Mouse (Mus musculus) myocyte (in vitro differentiated cells): ENCODE results near the gene Nol9. TPM values are rescaled to one million over a fixed set of nuclear protein-coding genes. Genes with fewer than 3 reads are reported as not detected.

Experiments used
- H3K27me3 ChIP-seq: one replicate; pipeline ENCODE4 v1.6.1; 2011; ENCODE audit not compliant: control insufficient read depth, insufficient read depth, insufficient read length
- H3K36me3 ChIP-seq: one replicate; pipeline ENCODE4 v1.6.1; 2011; ENCODE audit not compliant: control insufficient read depth, insufficient read depth
- H3K4me2 ChIP-seq: one replicate; pipeline ENCODE4 v1.6.1; 2011; ENCODE audit warnings: low read depth, control low read depth
- H3K4me3 ChIP-seq: one replicate; pipeline ENCODE4 v1.5.1; 2011; ENCODE audit warnings: mild to moderate bottlenecking, control low read depth, moderate library complexity
- H3K79me2 ChIP-seq: one replicate; pipeline ENCODE4 v1.6.1; 2011; ENCODE audit not compliant: control insufficient read depth, insufficient read depth
- H3ac ChIP-seq: one replicate; pipeline ENCODE4 v1.6.1; 2011; ENCODE audit not compliant: control insufficient read depth, insufficient read length
- CEBPB ChIP-seq: IDR thresholded peaks from 2 replicates; pipeline ENCODE4 v1.6.1; 2011; ENCODE audit warnings: mild to moderate bottlenecking, moderate library complexity; ENCODE audit not compliant: poor library complexity, insufficient read depth, severe bottlenecking
- E2F4 ChIP-seq: IDR thresholded peaks from one replicate; pipeline ENCODE4 v1.6.1; 2011; ENCODE audit warnings: mild to moderate bottlenecking, control low read depth, moderate library complexity; ENCODE audit not compliant: insufficient read depth
- MAX ChIP-seq: IDR thresholded peaks from one replicate; pipeline ENCODE4 v1.6.1; 2011; ENCODE audit warnings: low read depth, mild to moderate bottlenecking, control low read depth
- MYOD1 ChIP-seq, 3 experiments: IDR thresholded peaks; one replicate each; pipeline ENCODE4 v1.6.1; 2011; ENCODE audit warnings: control low read depth in 2 of 3, low read depth in 2 of 3, mild to moderate bottlenecking in 2 of 3, moderate library complexity in 1 of 3; ENCODE audit not compliant: insufficient read length in 2 of 3, control insufficient read depth in 1 of 3
- MYOG ChIP-seq, 3 experiments: IDR thresholded peaks; one replicate each; pipeline ENCODE4 v1.6.1; 2011; ENCODE audit warnings: control low read depth in 2 of 3, low read depth in 2 of 3, mild to moderate bottlenecking in 2 of 3; ENCODE audit not compliant: insufficient read length in 2 of 3, control insufficient read depth in 1 of 3, insufficient read depth in 1 of 3
- POLR2A ChIP-seq: IDR thresholded peaks from one replicate; pipeline ENCODE4 v1.6.1; 2011; ENCODE audit warnings: low read depth, mild to moderate bottlenecking, control low read depth, moderate library complexity; ENCODE audit not compliant: insufficient read length
- POLR2AphosphoS2 ChIP-seq: IDR thresholded peaks from one replicate; pipeline ENCODE4 v1.6.1; 2011; ENCODE audit warnings: low read depth, control low read depth; ENCODE audit not compliant: insufficient read length
- REST ChIP-seq: IDR thresholded peaks from one replicate; pipeline ENCODE4 v1.6.1; 2011; ENCODE audit warnings: mild to moderate bottlenecking, control low read depth, moderate library complexity; ENCODE audit not compliant: insufficient read depth, insufficient read length
- SRF ChIP-seq: IDR thresholded peaks from one replicate; pipeline ENCODE4 v1.6.1; 2011; ENCODE audit warnings: low read depth; ENCODE audit not compliant: control insufficient read depth, insufficient read length
- TCF12 ChIP-seq: IDR thresholded peaks from one replicate; pipeline ENCODE4 v1.6.1; 2011; ENCODE audit warnings: mild to moderate bottlenecking, control low read depth; ENCODE audit not compliant: poor library complexity, insufficient read depth, severe bottlenecking
- TCF3 ChIP-seq: IDR thresholded peaks from one replicate; pipeline ENCODE4 v1.6.1; 2011; ENCODE audit warnings: low read depth, control low read depth; ENCODE audit not compliant: insufficient read length
- USF1 ChIP-seq: IDR thresholded peaks from one replicate; pipeline ENCODE4 v1.6.1; 2011; ENCODE audit warnings: low read depth, mild to moderate bottlenecking, control low read depth, moderate library complexity
- polyA plus RNA-seq: library from polyadenylated mRNA; unstranded; fragments of >200 nt; fragmentation: generic; extraction: Trizol; gene quantifications from one replicate; pipeline ENCODE4 v1.2.1, GENCODE M21; 2012; ENCODE audit warnings: missing spikeins

Nol9 gene
- 28.5 TPM for polyA plus RNA-seq

DNA sequence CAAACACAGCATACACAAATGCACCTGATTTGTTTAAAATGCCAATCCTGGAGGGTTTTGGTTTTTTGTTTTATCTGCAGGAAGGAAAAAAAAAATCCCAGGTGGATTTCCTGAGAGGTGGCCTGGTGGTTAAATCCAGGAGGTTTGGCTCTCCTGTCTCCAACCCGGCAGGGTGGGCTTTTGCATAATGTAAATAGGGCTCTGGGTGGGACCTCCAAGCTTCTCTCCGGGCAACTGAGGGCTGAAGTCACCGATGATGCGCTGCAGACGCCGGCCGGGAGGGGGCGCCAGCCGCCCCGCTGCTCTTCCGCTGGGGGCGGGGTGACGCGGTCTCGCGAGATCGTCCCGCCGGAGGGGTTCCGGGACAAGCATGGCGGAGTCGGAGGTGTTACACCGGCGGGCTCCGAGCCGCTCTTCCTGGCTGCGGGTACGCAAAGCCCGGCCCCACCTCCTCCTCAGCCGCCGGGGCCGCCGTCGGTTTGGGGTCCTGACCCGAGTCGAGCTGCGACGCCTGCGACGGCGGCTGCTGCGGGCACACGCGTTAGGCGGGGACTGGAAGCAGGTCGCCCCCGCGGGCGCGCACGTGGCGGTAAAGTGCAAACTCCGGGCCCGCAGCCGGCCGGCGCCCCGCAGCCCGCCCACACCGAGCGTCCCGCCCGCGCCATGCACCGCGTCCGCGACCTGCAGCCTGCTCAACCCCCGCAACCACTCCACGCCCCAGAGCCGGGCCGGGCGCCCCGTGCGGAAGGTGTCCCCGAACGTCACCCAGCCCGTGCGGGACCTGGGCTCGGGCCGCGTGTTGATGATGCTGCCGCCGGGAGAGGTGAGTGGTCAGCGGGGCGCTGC, at the start of gene Nol9:
TSS of gene Nol9 (plus strand) at position 337 of the 846 bp plus-strand sequence.
- Histone ChIP-seq H3K27me3 (no peaks in the 10 kb centered on the region), H3ac (peak within 1 kb of the TSS; percentile 91), H3K4me3 (peak within 1 kb of the TSS; percentile 68), H3K4me2 (peak within 1 kb of the TSS; percentile 85), H3K79me2 (peaks cover 40% of the 10 kb centered on the region), H3K36me3 (peaks cover 13% of the 10 kb centered on the region)
- TF ChIP-seq POLR2AphosphoS2 = peak; percentile 93
- TF ChIP-seq MYOD1 (IDR thresholded peaks at IDR 0.05; ENCODE audit: control insufficient read depth in 1 of 3, insufficient read length in 2 of 3, low read depth in 2 of 3) = peak in 1 of 3 experiments; percentile 20
- TF ChIP-seq POLR2A = peak; percentile 91
- TF ChIP-seq MYOG (IDR thresholded peaks at IDR 0.05; ENCODE audit: control insufficient read depth in 1 of 3, insufficient read depth in 1 of 3, insufficient read length in 2 of 3, low read depth in 2 of 3) = peak in 1 of 3 experiments; percentile 45
- TF ChIP-seq CEBPB = no peak
- peak; percentile 65 for TF ChIP-seq SRF
- no peak for TF ChIP-seq TCF12

DNA sequence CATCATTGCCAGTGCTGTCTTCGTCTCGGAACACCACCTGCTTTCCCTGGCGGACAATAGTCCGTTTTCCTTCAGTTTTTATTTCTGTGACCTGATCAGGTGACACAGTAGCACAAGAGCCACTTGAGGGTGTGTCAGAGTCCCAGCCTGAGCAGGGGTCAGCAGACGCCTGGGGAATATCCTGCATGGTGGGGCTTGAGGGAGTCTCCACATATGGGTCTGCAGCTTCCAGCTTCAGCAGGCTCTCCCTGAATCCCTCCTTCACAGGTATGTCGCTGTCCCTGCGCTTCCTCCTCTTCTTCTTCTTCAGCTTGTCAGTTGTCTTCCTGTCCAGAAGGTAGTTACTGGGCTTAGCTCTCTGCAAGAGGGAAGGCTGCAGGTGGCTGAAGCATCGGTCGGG, 47.0 kb upstream of the Nol9 start:
- Histone ChIP-seq H3K27me3 (no peaks in the 10 kb centered on the region), H3K79me2 (peaks cover 32% of the 10 kb centered on the region), H3K36me3 (peaks cover 5% of the 10 kb centered on the region), H3ac (no peak overlapping the region), H3K4me2 (no peak overlapping the region), H3K4me3 (no peak overlapping the region)
- TF ChIP-seq E2F4 (no peak), SRF (no peak), TCF12 (no peak), MYOD1 (IDR thresholded peaks at IDR 0.05; ENCODE audit: control insufficient read depth in 1 of 3, insufficient read length in 2 of 3, low read depth in 2 of 3) (no peak)

DNA sequence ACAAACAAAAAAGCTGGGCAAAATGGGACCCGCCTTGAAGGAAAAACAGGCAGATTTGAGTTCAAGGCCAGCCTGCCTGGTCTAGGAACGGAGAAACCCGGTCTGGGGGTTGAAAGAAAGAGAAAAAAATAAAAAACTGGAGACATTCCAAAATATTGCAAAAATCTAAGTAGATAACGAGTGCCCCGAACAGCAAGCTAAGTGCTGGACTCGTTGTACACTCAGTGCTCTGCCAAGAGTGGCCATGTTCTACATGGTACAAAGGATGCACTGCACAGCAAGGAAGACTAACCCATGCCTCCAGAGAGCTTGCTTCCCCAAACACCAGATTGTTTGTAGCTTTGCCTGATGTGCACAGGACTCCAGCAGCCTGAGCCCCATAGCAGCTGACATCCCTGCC, 46.1 kb upstream of the Nol9 start:
- Histone ChIP-seq H3ac (no peak overlapping the region), H3K4me2 (no peak overlapping the region), H3K4me3 (no peak overlapping the region), H3K27me3 (no peaks in the 10 kb centered on the region), H3K36me3 (peaks cover 5% of the 10 kb centered on the region), H3K79me2 (peaks cover 32% of the 10 kb centered on the region)
- TF ChIP-seq TCF12 (no peak), E2F4 (no peak), REST (no peak), MYOG (IDR thresholded peaks at IDR 0.05; ENCODE audit: control insufficient read depth in 1 of 3, insufficient read depth in 1 of 3, insufficient read length in 2 of 3, low read depth in 2 of 3) (no peak), MYOD1 (IDR thresholded peaks at IDR 0.05; ENCODE audit: control insufficient read depth in 1 of 3, insufficient read length in 2 of 3, low read depth in 2 of 3) (no peak), POLR2A (no peak), USF1 (no peak), CEBPB (no peak), POLR2AphosphoS2 (no peak), TCF3 (no peak), SRF (no peak), MAX (no peak)

DNA sequence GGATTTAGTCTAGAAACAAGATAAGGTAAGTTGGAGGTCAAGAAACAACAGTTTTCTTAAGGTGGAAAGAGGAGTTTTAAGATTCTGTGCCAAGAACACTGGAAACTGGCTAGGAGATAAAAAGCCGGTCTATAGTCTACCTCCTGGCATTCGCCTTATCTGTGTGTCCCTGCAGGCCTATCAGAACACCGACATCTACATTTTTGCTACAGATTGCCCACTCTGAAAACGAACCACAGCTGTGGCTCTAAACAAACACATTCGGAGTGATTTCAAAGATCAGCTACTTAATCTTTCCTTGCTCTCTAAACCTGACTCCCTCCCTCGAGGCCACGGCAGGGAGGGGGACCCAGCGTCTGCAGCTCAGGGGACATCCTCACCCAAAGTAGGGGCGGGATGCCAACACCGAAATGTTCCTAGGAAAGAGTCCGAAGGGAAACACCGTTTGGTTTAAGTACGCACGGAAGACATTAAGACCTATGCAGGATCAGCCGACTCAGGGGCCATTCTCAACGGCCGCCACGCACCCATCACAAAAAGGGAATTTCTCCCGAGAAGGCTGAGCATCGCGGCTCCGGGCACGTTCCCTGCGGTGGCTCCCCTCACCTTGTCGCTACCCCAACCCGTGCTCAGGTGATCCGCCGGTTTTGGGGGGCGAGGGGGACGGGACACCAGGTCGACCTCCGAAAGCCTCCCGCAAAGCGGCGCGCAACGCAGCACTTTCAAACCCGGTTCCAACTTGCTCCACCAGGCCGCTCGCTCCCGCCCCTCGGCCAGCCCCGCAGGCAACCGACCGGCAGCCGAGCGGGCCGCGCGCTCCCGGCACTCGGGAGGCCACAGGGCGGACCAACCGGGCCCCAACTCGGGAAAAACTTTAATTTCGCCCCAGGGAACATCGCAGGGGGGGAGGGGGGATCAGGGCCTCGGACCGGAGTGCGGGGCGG, 44.6 kb upstream of the Nol9 start:
- H3K36me3 ChIP-seq = peaks cover 5% of the 10 kb centered on the region
- peak overlapping the region; percentile 50 for H3K4me3 ChIP-seq
- H3ac ChIP-seq = peak overlapping the region; percentile 99
- H3K79me2 ChIP-seq = peaks cover 27% of the 10 kb centered on the region
- H3K27me3 ChIP-seq = no peaks in the 10 kb centered on the region
- no peak for TF ChIP-seq USF1
- no peak for TF ChIP-seq MYOD1 (IDR thresholded peaks at IDR 0.05; ENCODE audit: control insufficient read depth in 1 of 3, insufficient read length in 2 of 3, low read depth in 2 of 3)
- no peak for TF ChIP-seq E2F4
- TF ChIP-seq MYOG (IDR thresholded peaks at IDR 0.05; ENCODE audit: control insufficient read depth in 1 of 3, insufficient read depth in 1 of 3, insufficient read length in 2 of 3, low read depth in 2 of 3) = no peak
- no peak for TF ChIP-seq CEBPB
- no peak for TF ChIP-seq MAX
- no peak for TF ChIP-seq REST
- no peak for TF ChIP-seq SRF
- no peak for TF ChIP-seq TCF3
- TF ChIP-seq POLR2A = no peak
- TF ChIP-seq TCF12 = no peak
- TF ChIP-seq POLR2AphosphoS2 = no peak
- H3K4me2 ChIP-seq = peak overlapping the region; percentile 78
